Mouse (Mus musculus) neural tube, embryonic 11.5 days (tissue): ENCODE data around the gene Man2c1. TPM values are rescaled to one million over a fixed set of nuclear protein-coding genes. Genes with fewer than 3 reads are reported as not detected.

Experiments
- ATAC-seq: fragments of 200-750 bp; cut with Nextera tagmentation; 2 replicates; pipeline ENCODE4 v1.8.0; 2017; ENCODE audit warnings: moderate number of reproducible peaks, mild to moderate bottlenecking, moderate TSS enrichment, moderate library complexity; ENCODE audit not compliant: insufficient read depth, low FRiP score, low TSS enrichment
- DNase-seq: peaks from one replicate; pipeline ENCODE4 v3.0.0-alpha.2; 2015; ENCODE audit warnings: low spot score
- H3K27ac ChIP-seq: fragments of 300-500 bp; sonication (generic); 2 replicates; pipeline ENCODE4 v1.5.1; 2014; ENCODE audit warnings: low read depth, mild to moderate bottlenecking, low read length
- H3K27me3 ChIP-seq: fragments of 300-500 bp; sonication (generic); 2 replicates; pipeline ENCODE4 v1.6.1; 2014; ENCODE audit warnings: mild to moderate bottlenecking, low read length, mixed read lengths; ENCODE audit not compliant: control insufficient read depth, insufficient read depth
- H3K36me3 ChIP-seq: fragments of 300-500 bp; sonication (generic); 2 replicates; pipeline ENCODE4 v1.6.1; 2014; ENCODE audit warnings: mild to moderate bottlenecking, low read length, moderate library complexity, mixed read lengths; ENCODE audit not compliant: control insufficient read depth, insufficient read depth
- H3K4me1 ChIP-seq: fragments of 300-500 bp; sonication (generic); 2 replicates; pipeline ENCODE4 v1.6.1; 2014; ENCODE audit warnings: low read length, mixed read lengths; ENCODE audit not compliant: control insufficient read depth, insufficient read depth
- H3K4me2 ChIP-seq: fragments of 300-500 bp; sonication (generic); 2 replicates; pipeline ENCODE4 v1.6.1; 2014; ENCODE audit warnings: low read depth, mild to moderate bottlenecking, moderate library complexity
- H3K4me3 ChIP-seq: fragments of 300-500 bp; sonication (generic); 2 replicates; pipeline ENCODE4 v1.5.1; 2014; ENCODE audit warnings: low read depth, low read length
- H3K9ac ChIP-seq: fragments of 300-500 bp; sonication (generic); 2 replicates; pipeline ENCODE4 v1.6.1; 2014; ENCODE audit warnings: mild to moderate bottlenecking, low read length
- H3K9me3 ChIP-seq: fragments of 300-500 bp; sonication (generic); 2 replicates; pipeline ENCODE4 v1.6.1; 2016; ENCODE audit warnings: low read length; ENCODE audit not compliant: control insufficient read depth
- WGBS: fragments of 180-500 bp; shearing (Covaris S2); extraction: QIAGEN DNeasy Blood & Tissue Kit; methylation state at CpG from one replicate; pipeline ENCODE4 v1.1.7; 2014; 5-methylcytosine and 5-hydroxymethylcytosine counted together
- polyA plus RNA-seq: library from polyadenylated mRNA; unstranded; fragments of >200 nt; fragmentation: Nextera tagmentation; extraction: Ambion mirVana; gene quantifications from 2 replicates; pipeline ENCODE4 v1.2.1, GENCODE M21; 2014

Gene Man2c1
- polyA plus RNA-seq, 1 experiment from 2014 or later: 29.4 TPM

DNA sequence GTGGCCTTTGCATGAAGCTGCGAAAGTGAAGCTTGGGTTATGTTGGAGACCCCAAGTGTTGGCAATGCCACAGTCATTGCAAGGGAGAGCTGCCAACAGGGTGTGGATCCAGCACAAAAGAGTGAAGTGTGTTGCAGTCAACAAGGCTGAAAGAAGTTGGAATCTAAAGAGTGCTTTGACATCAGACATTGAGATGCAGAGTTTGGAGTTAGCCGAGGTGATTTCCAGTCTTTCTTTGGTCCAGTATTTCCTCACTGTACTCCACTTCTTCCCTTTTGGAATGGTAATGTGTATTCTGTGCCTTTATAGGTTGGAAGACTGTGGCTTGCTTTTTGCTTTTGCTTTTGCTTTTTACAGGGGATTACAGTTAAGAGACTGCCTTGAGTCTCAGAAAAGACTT is 35.7 kb downstream of the Man2c1 start:
- 90% methylated on average over 2 of the region's 2 CpGs for WGBS
- no peak overlapping the region for H3K27ac ChIP-seq
- DNase-seq: no peak
- ATAC-seq: no peak
- H3K4me1 ChIP-seq: no peaks in the 10 kb centered on the region
- no peaks in the 10 kb centered on the region for H3K27me3 ChIP-seq
- H3K4me2 ChIP-seq: no peak overlapping the region
- no peak overlapping the region for H3K9ac ChIP-seq
- no peaks in the 10 kb centered on the region for H3K9me3 ChIP-seq
- H3K36me3 ChIP-seq: no peaks in the 10 kb centered on the region
- no peak overlapping the region for H3K4me3 ChIP-seq

DNA sequence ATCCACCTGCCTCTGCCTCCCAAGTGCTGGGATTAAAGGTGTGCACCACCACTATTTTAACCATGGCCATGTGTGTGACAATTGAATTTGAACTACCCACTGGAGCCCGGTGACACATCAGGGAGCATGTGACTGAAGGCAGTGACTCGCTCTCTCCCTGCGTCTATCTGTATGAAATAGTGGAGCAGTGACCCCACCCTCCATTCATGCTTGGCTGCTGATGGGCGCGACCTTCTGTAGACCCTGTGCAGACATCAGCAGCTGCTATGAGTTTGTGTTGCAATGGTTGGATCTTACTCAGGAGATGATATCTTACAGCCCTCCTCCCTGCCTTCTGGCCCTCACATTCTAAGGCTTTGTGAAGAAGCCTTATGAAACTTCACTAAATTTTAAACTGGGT is 37.9 kb downstream of the Man2c1 start:
- no peaks in the 10 kb centered on the region for H3K9me3 ChIP-seq
- H3K36me3 ChIP-seq: no peaks in the 10 kb centered on the region
- H3K4me2 ChIP-seq: no peak overlapping the region
- no peaks in the 10 kb centered on the region for H3K4me1 ChIP-seq
- H3K4me3 ChIP-seq: no peak overlapping the region
- WGBS: 77% methylated on average over 5 of the region's 5 CpGs
- ATAC-seq: no peak
- no peak for DNase-seq
- H3K27ac ChIP-seq: no peak overlapping the region
- no peak overlapping the region for H3K9ac ChIP-seq
- H3K27me3 ChIP-seq: no peaks in the 10 kb centered on the region

Other genes starting within 250 kb of the Man2c1 start
- gene Snx33, start 202.3 kb upstream of the Man2c1 start, polyA plus RNA-seq: 4.3 and 6.5 TPM in 2 replicates
- gene Imp3, start 193.2 kb upstream of the Man2c1 start, polyA plus RNA-seq: 60.2 and 67.4 TPM in 2 replicates
- 28.9 and 31.1 TPM in 2 replicates for gene Snupn, start 179.8 kb upstream of the Man2c1 start, polyA plus RNA-seq
- 35.5 and 36.5 TPM in 2 replicates for gene Ptpn9, start 135.8 kb upstream of the Man2c1 start, polyA plus RNA-seq
- 55.3 and 57.1 TPM in 2 replicates for gene Sin3a, start 58.6 kb upstream of the Man2c1 start, polyA plus RNA-seq
- gene Neil1, start 17.6 kb downstream of the Man2c1 start, polyA plus RNA-seq: 6.6 TPM in 2 replicates
- gene Commd4, start 27.6 kb downstream of the Man2c1 start, polyA plus RNA-seq: 97.8 and 99.0 TPM in 2 replicates
- not detected in 2 replicates for gene Trcg1, start 105.9 kb downstream of the Man2c1 start, polyA plus RNA-seq
- gene 1700017B05Rik, start 131.9 kb downstream of the Man2c1 start, polyA plus RNA-seq: 11.3 and 11.6 TPM in 2 replicates